Mouse (Mus musculus) cerebellum, postnatal 10 days (tissue): Measurements from ENCODE around the gene Ggt1.
"Not testable (repeated sequence)": the region's sequence is repeated elsewhere in the genome, so short reads cannot be mapped to it uniquely, and the experiment has no call there.

Experiments
- DNase-seq, 2 experiments: peaks; one replicate each; pipeline ENCODE4 v3.0.0; 2021; ENCODE audit warnings: mixed read lengths in 2 of 2

Ggt1 gene

DNA sequence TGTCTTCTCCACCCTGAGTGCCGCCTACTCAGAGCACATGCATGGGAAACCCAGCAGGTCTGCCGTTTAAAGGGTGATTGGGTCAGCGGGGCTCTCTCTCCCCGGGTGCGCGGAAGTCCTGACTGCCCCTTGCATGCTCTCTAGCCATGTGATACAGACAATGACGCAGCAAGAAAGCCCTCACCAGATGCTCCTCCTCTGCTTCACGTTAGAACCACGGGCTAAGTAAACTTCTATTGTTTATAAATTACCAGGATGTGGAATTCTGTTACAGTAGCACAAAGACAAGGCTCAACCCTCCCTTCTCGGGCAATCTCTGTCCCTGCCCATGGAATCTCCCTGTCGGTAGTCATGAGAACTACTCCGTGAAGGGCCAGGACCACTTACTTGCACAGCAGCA is 10.2 kb upstream of the Ggt1 start:
- DNase-seq = no peak

DNA sequence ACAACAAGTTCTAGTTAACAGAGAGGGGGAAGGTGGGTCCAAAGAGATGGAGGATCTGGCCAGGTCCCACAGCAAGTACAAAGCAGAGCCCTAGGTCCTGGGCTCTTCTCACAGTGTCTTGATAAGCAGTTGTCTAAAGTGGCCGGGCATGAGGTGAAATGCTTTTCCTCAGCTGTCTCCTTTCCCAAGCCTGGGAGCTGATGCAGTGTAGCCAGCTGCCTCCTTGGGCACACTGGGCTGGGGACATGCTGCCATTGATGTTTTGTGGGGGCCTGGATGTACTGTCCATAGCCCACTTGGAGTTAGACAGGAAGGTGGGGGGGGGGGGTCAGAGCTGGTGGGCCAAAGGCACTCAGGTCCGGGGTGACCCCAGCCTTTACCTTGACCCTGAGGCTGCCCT is 9.3 kb upstream of the Ggt1 start:
- no peak for DNase-seq

DNA sequence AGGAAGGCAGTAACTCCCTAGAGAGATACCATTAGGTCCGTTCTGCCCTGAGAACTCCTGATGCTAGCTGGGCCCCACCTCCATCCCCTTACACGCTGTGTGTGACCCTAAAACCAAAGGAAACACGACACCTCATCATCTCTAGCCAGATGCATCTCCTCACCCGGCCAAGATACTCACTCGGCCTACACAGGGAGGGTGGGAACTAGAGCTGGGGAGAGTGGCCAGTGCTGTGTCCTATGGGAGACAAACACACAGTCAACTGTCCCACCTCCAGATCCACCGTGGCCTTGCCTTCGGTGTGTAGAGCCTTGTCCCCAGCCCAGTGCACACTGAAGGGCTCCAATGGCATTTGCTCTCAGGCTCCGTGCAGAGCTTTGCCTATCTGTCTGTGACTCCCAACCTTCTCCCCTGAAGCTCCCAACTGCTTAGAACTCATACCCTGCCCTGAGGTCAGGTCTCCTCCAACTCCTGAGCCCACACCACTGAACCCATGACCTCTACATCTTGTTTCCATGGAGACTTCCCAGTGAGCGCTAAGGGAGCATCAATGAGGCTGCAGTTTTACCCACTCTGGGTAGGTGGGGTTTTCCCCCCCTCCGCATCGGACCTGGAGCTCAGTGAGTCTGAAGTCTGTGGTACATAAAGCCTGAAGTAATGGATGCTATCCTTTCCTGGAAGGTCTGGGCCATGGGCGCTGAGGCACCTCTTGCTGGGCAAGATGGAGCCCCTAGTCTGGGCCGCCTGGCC is 8.5 kb upstream of the Ggt1 start:
- DNase-seq = no peak

DNA sequence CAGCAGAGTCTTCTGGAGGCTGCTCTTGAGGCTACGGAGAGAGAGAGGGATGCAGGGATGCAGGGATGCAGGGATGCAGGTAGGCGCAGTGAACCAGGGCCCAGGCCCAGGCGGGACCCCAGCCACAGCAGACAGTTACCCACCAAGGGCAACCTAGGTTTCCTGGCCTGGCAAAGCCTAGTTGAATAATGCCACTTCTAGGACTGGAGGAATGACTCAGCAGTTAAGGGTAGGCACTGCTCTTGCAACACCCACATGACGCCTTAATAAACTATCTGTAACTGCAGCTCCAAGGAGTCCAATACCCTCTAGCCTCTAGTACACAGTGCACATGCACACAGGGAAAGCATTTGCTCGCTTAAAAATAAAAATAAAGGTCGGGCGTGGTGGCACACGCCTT is 7.3 kb upstream of the Ggt1 start:
- no peak for DNase-seq

DNA sequence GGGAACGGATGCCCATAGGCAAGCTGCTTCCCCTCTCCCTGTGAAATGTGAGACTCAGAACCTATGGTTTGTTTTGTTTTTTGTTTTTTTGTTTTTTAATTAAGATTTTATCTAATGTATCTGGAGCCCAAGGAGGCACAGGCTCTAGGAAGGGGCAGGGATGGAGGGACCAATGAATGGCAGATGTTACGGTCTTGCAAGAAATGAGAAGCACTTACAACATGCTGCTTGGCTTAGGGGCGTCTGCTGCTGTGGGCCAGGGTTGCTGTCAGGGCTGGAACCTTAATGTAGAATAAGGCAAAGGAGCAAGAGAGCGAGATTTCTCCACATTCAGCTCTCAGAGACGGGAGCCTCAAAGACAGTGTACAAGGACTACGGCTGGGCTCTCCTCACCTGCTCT is 5.8 kb upstream of the Ggt1 start:
- DNase-seq = no peak

DNA sequence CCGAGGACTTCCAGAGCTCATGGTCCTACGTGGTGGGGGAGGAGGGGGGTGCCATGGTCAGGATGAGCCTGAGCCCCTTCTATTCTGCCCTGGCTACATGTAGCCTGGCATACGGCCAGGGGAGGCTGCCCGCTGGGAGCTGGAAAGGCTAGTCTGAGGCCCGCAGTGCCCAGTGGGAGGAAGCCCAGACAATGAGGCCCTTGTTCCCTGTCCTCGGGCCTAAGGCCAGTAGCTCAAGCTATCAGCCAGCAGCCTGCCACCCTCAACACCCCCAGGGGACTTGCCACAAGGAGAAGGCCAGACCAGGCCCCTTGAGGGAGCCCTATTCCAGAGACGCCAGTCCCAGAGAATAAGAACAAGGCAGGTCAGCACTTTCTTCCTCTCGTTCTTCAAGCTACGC is 5.4 kb upstream of the Ggt1 start:
- peak; percentile 78 to 89 for DNase-seq

DNA sequence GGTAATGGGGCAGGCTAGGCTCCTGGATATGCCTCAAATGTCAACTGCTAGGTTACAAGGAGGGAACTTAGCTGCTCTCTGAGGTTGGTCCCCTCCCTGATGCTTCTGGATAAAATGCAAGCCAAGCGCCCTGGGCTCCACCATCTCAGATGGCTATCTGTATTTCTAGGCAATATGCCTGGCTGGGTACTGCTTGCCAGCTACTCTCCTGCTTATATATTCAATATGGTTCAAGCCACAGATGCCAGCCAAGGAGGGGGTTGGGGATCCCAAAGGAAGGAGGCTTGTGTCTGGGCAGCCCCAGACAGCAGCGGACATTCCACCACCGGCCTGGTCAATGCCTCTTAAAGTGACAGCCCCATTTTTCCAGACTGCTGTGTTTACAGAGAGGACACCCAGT is 2.9 kb upstream of the Ggt1 start:
- peak; percentile 94 to 97 for DNase-seq

DNA sequence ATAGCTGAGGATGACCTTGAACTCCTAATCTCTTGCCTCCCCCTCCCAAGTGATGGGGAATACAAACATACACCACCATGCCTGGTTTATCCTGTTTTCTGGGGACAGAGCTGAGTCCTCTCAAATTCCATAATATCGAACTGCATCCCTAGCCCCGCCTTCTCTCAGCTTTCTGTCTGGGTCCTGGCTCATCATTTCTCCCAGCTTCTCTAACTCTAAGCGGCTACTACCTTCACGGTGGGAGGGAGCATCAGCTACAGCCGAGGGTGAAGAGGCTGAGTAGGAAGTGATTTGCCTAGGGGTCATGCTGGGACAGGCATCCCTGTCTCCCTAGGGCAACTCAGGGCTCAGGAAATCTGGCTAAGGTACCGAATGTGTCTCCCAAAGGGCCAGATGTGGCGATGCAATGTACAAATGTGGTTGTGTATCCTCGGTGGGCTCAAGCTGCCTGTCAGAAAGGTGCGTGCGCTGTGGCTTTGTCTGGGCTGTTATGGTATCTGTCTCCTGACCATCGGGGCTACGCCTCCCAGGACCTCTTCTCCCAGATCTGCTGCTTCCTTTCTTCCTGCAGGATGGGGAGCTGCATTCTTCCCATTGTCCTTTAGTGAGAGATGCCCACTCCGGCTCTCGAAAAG is 2.2 kb upstream of the Ggt1 start:
- peak; percentile 45 to 55 for DNase-seq

DNA sequence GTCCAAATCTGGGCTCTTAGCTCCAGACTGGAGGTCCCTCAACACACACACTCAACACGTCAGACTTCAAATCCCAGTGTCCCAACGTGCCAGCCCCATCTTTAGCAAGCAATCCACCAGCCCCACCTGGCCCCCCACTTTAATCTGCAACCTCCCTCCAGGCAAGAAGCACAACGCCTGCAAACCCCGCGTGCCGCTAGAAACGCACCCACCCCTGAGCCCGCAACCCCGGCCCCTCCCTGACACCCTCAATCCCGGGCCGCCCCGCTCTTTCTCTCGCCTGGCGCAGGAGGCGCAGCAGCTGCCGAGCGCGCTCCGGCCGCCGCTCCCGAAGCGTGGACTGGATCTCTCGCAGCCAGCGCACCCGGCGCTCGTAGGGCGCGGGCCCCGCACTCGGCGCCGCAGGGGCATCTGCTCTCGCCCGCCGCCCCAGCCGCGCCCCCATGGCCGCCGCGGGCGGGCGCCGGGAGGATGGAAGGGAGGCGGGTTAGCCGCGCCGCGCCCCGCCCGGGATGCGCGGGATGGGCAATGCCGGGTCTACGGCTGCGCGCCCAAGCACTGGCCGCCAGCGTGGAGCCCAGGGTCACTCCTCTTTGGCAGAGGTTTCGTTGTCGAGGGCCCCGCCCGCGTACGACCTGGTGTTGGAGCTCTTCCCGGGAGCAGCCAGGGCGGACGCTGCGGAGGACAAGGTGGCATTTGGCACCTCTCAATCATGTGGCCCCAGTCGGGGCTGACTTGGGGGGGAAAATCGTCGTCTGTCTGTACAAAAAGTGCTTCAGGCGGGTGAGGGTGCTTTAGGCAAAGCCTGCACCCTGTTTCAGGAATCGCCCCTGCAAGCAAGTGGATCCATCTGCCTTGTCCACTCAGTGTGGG is 1.5 kb upstream of the Ggt1 start, which contains the start of gene Lrrc75b:
Gene Lrrc75b (minus strand): TSS at position 655 of the 873 bp plus-strand sequence.
- DNase-seq = peak; percentile 86 to 88

DNA sequence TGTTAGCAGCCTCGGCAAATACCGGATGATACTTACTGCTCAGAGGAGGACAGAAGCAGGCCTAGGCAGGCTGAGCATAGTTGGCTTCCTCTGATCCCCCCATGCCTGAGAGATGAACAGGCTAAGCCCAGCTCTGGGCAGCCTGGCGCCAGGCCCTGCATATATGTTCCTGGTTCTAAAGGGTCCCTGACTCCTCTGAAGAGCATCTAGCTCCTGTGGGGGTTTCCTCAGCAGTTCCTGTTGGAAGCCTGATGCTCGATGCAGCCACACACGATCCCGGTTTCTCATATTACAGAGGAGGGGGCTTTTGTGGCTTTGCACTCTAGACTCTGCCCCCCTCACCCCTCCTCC is 880 bp upstream of the Ggt1 start:
- DNase-seq = no peak

DNA sequence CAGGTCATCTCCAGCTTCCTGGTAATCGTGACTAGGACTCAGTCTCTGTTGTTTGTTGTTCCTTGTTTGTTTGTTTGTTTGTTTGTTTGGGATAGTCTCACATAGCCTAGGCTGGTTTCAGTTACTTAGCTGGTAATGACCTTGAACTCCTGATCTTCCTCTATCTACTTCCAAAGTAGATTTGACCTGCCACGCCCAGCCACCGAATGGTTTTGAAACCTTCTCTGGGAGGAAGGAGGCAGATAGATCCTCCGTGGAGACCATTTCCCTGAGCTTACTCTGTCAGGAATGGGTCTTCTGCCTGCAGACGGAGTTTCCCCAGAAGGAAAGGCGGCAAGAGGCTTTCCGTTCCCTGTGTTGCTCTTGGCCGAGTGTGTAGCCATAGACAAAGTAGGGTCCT is 1.2 kb downstream of the Ggt1 start:
- no peak for DNase-seq

DNA sequence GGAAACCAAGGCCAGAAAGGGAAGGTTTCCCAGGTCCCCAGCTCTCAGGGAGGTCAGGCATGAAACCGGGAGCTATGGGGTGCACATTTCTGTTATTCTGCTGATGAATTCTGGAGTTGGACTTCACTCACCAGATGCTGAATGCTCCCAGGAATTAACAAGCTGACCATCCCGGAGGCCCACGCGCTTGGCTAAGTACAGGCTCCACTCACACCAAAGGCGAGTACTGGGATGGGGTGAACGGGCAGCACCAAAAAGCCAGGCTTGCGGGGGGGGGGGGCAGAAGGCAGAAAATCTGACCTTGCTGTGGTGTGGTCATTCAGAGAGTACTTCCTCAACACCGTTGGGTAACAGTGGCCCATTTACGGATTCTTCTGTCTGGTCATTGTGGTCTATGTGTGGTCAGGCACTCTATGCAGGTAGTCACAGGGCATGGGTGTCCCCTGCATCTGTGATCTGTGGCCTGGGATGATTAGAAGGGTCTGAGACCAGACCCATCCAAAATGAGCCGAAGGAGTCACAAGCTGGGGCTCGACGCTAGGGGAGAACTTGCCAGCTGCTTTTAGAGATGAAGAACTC is 3.4 kb downstream of the Ggt1 start:
- no peak for DNase-seq

DNA sequence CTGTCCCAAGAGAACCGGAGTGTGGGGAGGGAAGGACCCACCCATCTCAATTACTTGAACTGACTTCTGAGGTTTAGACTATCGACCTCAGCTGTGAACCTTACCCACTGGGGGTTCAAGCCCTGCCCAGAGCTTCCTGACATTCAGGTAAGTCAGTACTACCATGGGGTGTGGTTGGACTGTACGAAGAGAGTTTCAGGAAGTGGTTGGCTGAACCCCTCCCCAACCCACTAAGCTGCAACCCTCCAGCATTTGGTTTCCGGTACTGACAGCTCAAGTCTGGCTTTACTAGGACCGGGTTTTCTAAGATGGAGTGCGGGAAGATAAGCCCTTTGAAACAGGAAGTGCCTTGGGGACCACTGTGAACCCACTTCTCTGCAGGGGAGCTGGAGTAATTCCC is 4.0 kb downstream of the Ggt1 start:
- DNase-seq = no peak

DNA sequence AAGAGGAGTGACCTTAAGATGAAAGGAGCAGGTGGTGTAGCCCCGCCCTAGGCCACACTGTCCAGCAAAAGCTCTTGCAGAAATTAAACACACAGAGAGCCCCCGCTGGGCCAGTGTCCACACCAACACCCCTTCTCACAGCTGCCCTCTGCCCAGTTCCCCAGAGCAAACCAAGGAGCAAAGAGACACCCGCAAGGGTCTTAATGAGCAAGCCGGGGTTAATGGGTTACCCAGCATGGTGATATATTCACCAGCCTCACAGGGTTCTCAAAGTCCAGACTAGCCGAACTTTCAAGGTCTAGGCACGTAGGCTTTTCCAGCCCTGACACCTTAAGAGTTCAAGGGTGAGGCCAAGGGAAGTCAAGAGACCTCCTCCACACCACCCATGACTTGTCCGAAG is 4.5 kb downstream of the Ggt1 start:
- no peak for DNase-seq

DNA sequence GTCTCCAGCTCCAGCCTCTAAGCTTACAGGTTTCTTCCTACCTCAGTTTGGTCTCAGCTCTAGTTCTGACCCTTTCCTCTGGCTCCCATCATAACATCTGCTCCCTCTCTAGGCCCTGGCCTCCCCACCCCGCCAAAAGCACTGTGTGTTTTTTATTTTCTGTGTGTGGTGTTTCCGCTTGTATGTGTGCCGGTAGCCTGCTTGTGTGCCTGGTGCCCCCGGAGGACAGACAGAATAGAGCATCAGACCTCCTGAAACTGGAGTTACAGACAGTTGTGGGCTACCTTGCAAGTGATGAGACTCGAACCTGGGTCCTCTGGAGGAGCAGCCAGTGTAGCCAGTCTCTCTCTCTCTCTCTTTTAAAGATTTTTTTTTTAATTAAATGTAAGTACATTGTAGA is 4.9 kb downstream of the Ggt1 start:
- peak in 1 of 2 experiments; percentile 21 for DNase-seq

DNA sequence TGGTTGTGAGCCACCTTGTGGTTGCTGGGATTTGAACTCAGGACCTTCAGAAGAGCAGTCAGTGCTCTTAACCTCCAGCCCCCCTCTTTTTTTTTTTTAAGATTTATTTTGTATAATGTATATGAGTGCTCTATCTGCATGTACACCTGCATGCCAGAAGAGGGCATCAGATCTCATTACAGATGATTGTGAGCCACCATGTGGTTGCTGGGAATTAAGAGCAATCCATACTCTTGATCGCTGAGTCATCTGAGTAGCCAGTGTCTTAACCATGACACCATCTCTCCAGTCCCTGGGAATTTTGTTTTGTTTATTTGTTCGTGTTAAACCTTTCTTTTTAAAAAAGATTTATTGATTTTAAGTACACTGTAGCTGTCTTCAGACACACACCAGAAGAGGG is 5.4 kb downstream of the Ggt1 start:
- DNase-seq = not testable (repeated sequence)

DNA sequence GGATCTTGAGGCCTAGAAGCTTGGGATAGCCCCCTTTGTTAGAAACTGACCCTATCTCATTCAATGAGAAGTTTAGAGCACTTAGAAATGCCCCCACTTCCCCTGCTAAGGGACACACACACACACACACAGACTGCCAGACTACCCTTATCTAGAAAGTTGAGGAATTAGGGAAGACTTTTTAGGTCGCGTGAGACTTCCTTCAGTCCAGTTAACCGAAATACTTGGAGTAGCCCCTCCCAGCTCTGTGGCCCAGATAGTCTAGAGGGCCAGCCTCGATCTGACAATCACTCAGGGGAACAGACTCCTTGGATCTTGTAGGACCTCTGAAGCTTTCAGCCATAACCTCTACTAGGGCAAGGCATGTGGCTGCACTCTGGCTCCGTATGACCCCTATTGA is 6.6 kb downstream of the Ggt1 start:
- no peak for DNase-seq

DNA sequence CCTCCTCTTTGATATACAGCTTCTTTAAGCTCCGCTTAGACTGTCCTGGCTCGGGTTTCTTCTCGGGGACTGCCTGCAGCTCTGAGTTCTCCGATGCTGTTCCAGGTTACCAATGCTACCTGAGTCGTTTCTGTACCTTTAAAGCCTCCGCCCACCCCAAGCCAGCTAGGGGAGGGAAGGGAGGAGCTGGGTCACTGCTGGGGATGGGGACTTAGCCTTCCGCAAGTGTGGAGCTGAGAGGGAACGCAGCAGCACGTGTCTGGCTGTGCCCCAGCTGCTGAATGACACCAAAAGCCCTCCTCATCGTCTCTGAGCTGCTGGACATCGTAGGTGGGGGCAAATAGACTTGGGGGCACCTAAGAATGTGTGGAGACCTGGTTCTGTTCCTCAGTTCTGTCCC is 7.0 kb downstream of the Ggt1 start:
- DNase-seq = no peak

DNA sequence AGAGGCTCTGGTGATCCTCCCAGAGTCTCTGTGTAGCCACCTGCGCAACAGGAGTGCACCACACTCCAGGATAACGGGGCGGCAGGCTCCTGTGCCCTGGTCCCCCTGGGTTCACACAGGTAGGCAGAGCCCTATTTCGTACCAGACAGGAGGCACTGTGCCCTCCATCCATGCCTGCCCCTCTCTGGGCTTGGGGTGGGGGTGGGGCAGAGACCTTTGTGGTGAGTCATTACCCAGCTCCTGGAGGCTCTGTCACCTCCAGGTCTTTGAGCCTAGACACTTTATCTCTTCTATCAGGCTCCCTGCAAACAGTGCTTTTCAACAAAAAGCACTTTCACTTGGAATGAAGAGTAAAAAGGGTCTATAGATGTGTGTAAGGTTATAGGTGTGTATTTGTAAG is 7.4 kb downstream of the Ggt1 start:
- no peak for DNase-seq

DNA sequence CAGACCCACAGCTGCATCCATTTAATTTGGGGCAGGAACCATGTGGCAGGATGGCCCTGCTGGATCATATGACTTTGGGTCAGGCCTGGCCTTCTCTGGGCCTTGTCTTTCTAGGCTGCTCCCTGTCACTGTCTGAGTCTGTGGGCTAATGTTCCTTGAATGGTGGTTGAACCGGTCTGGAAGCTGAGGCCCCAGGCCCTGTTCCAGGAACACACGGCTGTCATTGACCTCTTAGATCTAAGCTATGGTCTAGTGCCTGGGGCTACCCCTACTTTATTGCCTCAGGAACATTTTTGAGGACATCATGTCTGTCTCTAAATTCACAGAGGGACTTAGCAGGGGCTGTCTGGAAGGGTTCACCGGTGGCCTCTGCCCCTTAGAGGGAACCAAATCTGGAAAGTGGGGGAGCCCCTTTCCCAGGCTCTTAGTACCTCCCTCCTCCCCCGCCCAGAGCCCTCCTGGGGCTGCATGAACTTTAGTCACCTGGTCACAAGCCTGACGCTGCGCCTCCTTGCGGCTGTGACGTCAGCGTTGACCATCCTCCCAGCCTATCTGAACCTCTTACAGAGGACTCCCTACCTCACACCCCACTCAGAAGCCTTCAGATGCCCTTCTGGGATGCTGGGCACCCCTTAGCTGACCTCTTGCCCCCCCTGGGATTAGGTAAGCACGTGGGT is 9.7 kb downstream of the Ggt1 start:
- no peak for DNase-seq

DNA sequence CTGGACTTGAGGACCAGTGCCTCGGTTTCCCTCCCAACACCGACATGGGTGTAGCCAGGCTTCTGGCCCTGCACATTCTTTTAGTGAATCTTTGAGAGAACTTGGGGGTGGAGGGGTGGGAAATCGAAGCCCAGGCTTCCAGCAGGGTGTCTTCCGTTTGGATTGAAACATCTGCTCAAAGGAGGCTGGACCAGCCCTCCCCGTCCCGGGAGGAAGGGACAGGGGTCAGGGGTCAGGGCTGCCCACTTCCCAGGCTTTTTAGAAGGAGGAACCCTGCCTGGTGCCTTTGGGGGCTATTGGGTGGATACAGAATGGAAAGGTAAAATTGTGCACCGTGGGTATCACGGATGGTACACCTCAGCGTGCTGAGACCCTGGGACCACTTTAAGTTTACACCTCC is 10.5 kb downstream of the Ggt1 start:
- no peak for DNase-seq

DNA sequence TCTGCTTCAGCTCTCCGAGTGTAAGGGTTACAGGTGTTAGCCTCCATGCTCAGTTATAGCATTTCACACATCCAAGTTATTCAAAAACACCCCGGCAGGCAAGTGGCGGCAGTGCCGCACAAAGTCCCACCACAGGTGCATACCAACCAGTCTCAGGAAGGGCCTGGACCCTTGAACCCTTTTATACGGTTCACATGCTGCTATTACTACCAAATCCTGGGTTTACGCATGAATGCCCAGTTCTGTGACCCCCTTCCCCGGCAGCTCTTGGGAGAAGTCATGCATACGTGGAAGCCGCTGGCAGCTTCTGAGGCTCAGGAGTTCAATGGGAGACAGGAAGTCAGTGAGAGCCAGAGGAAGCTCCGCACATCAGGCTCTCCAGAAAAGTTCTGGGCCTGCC is 11.8 kb downstream of the Ggt1 start:
- DNase-seq = no peak

DNA sequence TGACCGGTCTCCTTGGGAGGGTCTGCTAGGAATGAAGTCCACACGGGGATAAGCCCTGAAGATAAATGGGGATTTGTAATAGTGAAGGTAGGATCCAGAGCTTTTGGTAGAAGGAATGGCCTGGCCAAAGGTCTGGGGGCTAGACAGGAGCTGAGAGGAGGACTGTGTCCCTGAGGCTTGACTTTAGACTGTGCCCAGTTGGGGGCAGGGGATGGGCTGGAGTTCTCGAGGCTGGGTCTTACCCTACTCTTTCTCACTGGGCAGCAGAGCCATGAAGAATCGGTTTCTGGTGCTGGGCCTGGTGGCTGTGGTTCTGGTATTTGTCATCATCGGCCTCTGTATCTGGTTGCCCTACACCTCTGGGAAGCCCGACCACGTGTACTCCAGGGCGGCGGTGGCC is 12.6 kb downstream of the Ggt1 start:
- DNase-seq = no peak
